Mouse (Mus musculus): ENCODE data around the gene Lsm4.

GRCm38 (mm10) chr8:70716521-70717400 lies 43.7 kb downstream of the Lsm4 start:
- TF ChIP-seq CTCF (IDR thresholded peaks at IDR 0.05; ENCODE audit: control insufficient read depth, insufficient read depth, insufficient read length) (no peak), USF1 (IDR thresholded peaks at IDR 0.05; ENCODE audit: low read depth) (no peak), MAX (IDR thresholded peaks at IDR 0.05) (no peak), MYOG (IDR thresholded peaks at IDR 0.05; ENCODE audit: control insufficient read depth, extremely low read depth, insufficient read length) (no peak)
